Mouse (Mus musculus): ENCODE results near the gene Pde4b.

DNA sequence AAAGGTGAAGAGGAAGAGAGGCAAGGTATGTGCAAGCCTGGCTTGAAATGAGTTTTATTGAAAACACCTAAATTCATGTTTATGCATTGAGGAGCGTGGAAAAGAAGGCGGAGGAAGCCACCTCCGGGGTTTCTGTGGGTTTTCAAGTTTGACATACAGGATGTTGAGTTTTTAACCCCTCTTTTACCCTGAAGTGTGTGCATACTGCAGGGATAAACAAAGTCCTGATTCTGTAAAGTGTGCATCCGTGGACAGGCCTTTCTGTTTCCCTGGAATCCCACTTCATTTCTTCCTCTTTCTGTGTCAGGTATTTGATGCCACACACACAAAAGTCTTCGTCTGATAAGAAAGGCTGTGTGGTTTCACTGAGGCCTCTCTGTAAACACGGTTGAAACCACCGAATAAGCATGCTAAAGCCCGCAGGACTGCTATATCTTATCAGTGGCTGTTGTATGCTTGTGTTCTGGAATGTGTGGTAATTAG is 481.8 kb downstream of the Pde4b start:
- TF ChIP-seq CTCF (IDR thresholded peaks at IDR 0.05; ENCODE audit: borderline replicate concordance, insufficient read depth, low read length) (no peak), POLR2A (IDR thresholded peaks at IDR 0.05; ENCODE audit: low read depth, low read length) (no peak)
